Mouse (Mus musculus) liver, embryonic 13.5 days (tissue): Measurements from ENCODE around the gene Btf3. TPM values are rescaled to one million over a fixed set of nuclear protein-coding genes. Genes with fewer than 3 reads are reported as not detected.

Source experiments
- ATAC-seq: fragments of 200-750 bp; cut with Nextera tagmentation; 2 replicates; pipeline ENCODE4 v1.8.0; 2017; ENCODE audit warnings: low read depth, mild to moderate bottlenecking, moderate number of reproducible peaks, moderate library complexity
- DNase-seq: peaks from one replicate; pipeline ENCODE4 v3.0.0; 2022
- H3K27ac ChIP-seq: fragments of 300-500 bp; sonication (generic); 2 replicates; pipeline ENCODE4 v1.5.1; 2015; ENCODE audit warnings: moderate library complexity, mild to moderate bottlenecking, inconsistent platforms
- H3K27me3 ChIP-seq: fragments of 300-500 bp; sonication (generic); 2 replicates; pipeline ENCODE4 v1.6.1; 2015; ENCODE audit warnings: mild to moderate bottlenecking, inconsistent platforms
- H3K36me3 ChIP-seq: fragments of 300-500 bp; sonication (generic); 2 replicates; pipeline ENCODE4 v1.6.1; 2015; ENCODE audit warnings: mild to moderate bottlenecking, inconsistent platforms
- H3K4me1 ChIP-seq: fragments of 300-500 bp; sonication (generic); replicated peaks from 2 replicates; pipeline ENCODE4 v1.6.1; 2015; ENCODE audit warnings: inconsistent platforms
- H3K4me2 ChIP-seq: fragments of 300-500 bp; sonication (generic); 2 replicates; pipeline ENCODE4 v1.6.1; 2015; ENCODE audit warnings: inconsistent platforms, mild to moderate bottlenecking, moderate library complexity
- H3K4me3 ChIP-seq: fragments of 300-500 bp; sonication (generic); replicated peaks from 2 replicates; pipeline ENCODE4 v1.5.1; 2015; ENCODE audit warnings: mild to moderate bottlenecking, inconsistent platforms
- H3K9ac ChIP-seq: fragments of 300-500 bp; sonication (generic); 2 replicates; pipeline ENCODE4 v1.6.1; 2015; ENCODE audit warnings: mild to moderate bottlenecking, inconsistent platforms
- H3K9me3 ChIP-seq: fragments of 300-500 bp; sonication (generic); replicated peaks from 2 replicates; pipeline ENCODE4 v1.6.1; 2016; ENCODE audit warnings: inconsistent platforms
- WGBS: fragments of 180-500 bp; shearing (Covaris S2); methylation state at CpG from one replicate; pipeline ENCODE4 v1.1.7; 2015; ENCODE audit not compliant: insufficient replicate concordance; 5-methylcytosine and 5-hydroxymethylcytosine counted together
- polyA plus RNA-seq: library from polyadenylated mRNA; unstranded; fragments of >200 nt; fragmentation: Nextera tagmentation; extraction: Ambion mirVana; gene quantifications from 2 replicates; pipeline ENCODE4 v1.2.1, GENCODE M21; 2015

Gene Btf3
- polyA plus RNA-seq, 1 experiment from 2014 or later, result 521 TPM

- Histone ChIP-seq H3K9me3 (no peaks in the 10 kb centered on the region), H3K4me2 (no peak overlapping the region), H3K4me3 (no peak overlapping the region), H3K27me3 (peaks cover 98% of the 10 kb centered on the region), H3K27ac (no peak overlapping the region), H3K9ac (no peak overlapping the region), H3K4me1 (peaks cover 24% of the 10 kb centered on the region), H3K36me3 (no peaks in the 10 kb centered on the region)
- WGBS, result 7% methylated on average over 9 of the region's 9 CpGs
- ATAC-seq (no peak), DNase-seq (no peak)
Measured at GRCm38 (mm10) chr13:98356176-98356972, 39.6 kb upstream of the Btf3 start.

GRCm38 (mm10) chr13:98355559-98356111 lies 38.8 kb upstream of the Btf3 start:
- Histone ChIP-seq H3K4me2 (peak overlapping the region; percentile 57), H3K4me1 (peaks cover 24% of the 10 kb centered on the region), H3K9ac (no peak overlapping the region), H3K27me3 (peaks cover 98% of the 10 kb centered on the region), H3K27ac (no peak overlapping the region), H3K36me3 (no peaks in the 10 kb centered on the region), H3K4me3 (peak overlapping the region; percentile 43), H3K9me3 (no peaks in the 10 kb centered on the region)
- ATAC-seq (no peak), DNase-seq (no peak)
- WGBS, result under 1% methylated on average over 74 of the region's 81 CpGs

GRCm38 (mm10) chr13:98354871-98355558 lies 38.2 kb upstream of the Btf3 start:
- H3K27me3 ChIP-seq, result peaks cover 98% of the 10 kb centered on the region
- DNase-seq, result no peak
- no peaks in the 10 kb centered on the region for H3K36me3 ChIP-seq
- H3K4me1 ChIP-seq, result peaks cover 24% of the 10 kb centered on the region
- no peak for ATAC-seq
- H3K4me3 ChIP-seq, result peak overlapping the region; percentile 43
- H3K4me2 ChIP-seq, result peak overlapping the region; percentile 57
- no peaks in the 10 kb centered on the region for H3K9me3 ChIP-seq
- WGBS, result under 1% methylated on average over 80 of the region's 102 CpGs
- H3K27ac ChIP-seq, result no peak overlapping the region
- H3K9ac ChIP-seq, result no peak overlapping the region

- ATAC-seq, result peak; percentile 51; the same call in 1 of the 2 replicates
- no peaks in the 10 kb centered on the region for H3K9me3 ChIP-seq
- peaks cover 24% of the 10 kb centered on the region for H3K4me1 ChIP-seq
- DNase-seq, result no peak
- under 1% methylated on average over 58 of the region's 76 CpGs for WGBS
- peak within 1 kb of the TSS; percentile 57 for H3K4me2 ChIP-seq
- H3K36me3 ChIP-seq, result no peaks in the 10 kb centered on the region
- H3K27me3 ChIP-seq, result peaks cover 98% of the 10 kb centered on the region
- peak within 1 kb of the TSS; percentile 43 for H3K4me3 ChIP-seq
- no peak within 1 kb of the TSS for H3K27ac ChIP-seq
- no peak within 1 kb of the TSS for H3K9ac ChIP-seq
Measured at GRCm38 (mm10) chr13:98354090-98354801, 37.4 kb upstream of the Btf3 start, which contains the start of gene Foxd1. TSS of gene Foxd1 (plus strand) at chr13:98354242.

GRCm38 (mm10) chr13:98353709-98354089 lies 36.9 kb upstream of the Btf3 start:
- no peak overlapping the region for H3K27ac ChIP-seq
- H3K9ac ChIP-seq, result no peak overlapping the region
- WGBS, result 2% methylated on average over 13 of the region's 13 CpGs
- peaks cover 98% of the 10 kb centered on the region for H3K27me3 ChIP-seq
- H3K4me3 ChIP-seq, result peak overlapping the region; percentile 43
- no peaks in the 10 kb centered on the region for H3K9me3 ChIP-seq
- DNase-seq (no peak), ATAC-seq (no peak)
- H3K4me2 ChIP-seq, result peak overlapping the region; percentile 57
- peaks cover 24% of the 10 kb centered on the region for H3K4me1 ChIP-seq
- no peaks in the 10 kb centered on the region for H3K36me3 ChIP-seq

- Histone ChIP-seq H3K4me1 (peaks cover 24% of the 10 kb centered on the region), H3K4me2 (no peak overlapping the region), H3K27ac (no peak overlapping the region), H3K36me3 (no peaks in the 10 kb centered on the region), H3K9ac (no peak overlapping the region), H3K4me3 (no peak overlapping the region), H3K9me3 (no peaks in the 10 kb centered on the region), H3K27me3 (peaks cover 88% of the 10 kb centered on the region)
- ATAC-seq, result no peak
- DNase-seq, result no peak
- 15% methylated on average over 14 of the region's 14 CpGs for WGBS
Measured at GRCm38 (mm10) chr13:98352381-98352975, 35.7 kb upstream of the Btf3 start.

- DNase-seq (no peak), ATAC-seq (no peak)
- Histone ChIP-seq H3K4me3 (no peak overlapping the region), H3K9me3 (no peaks in the 10 kb centered on the region), H3K9ac (no peak overlapping the region), H3K27me3 (peaks cover 84% of the 10 kb centered on the region), H3K4me2 (no peak overlapping the region), H3K27ac (no peak overlapping the region), H3K4me1 (peaks cover 24% of the 10 kb centered on the region), H3K36me3 (no peaks in the 10 kb centered on the region)
- 6% methylated on average over 8 of the region's 8 CpGs for WGBS
Measured at GRCm38 (mm10) chr13:98351527-98351926, 34.7 kb upstream of the Btf3 start.

- DNase-seq (no peak), ATAC-seq (no peak)
- H3K4me2 ChIP-seq, result no peak overlapping the region
- no peak overlapping the region for H3K4me3 ChIP-seq
- peaks cover 9% of the 10 kb centered on the region for H3K4me1 ChIP-seq
- no peaks in the 10 kb centered on the region for H3K9me3 ChIP-seq
- H3K9ac ChIP-seq, result no peak overlapping the region
- 69% methylated on average over 4 of the region's 4 CpGs for WGBS
- no peak overlapping the region for H3K27ac ChIP-seq
- H3K36me3 ChIP-seq, result no peaks in the 10 kb centered on the region
- H3K27me3 ChIP-seq, result peaks cover 75% of the 10 kb centered on the region
Measured at GRCm38 (mm10) chr13:98349491-98349890, 32.7 kb upstream of the Btf3 start.

GRCm38 (mm10) chr13:98340506-98340905 lies 23.7 kb upstream of the Btf3 start:
- H3K4me3 ChIP-seq, result no peak overlapping the region
- H3K36me3 ChIP-seq, result no peaks in the 10 kb centered on the region
- peaks cover 9% of the 10 kb centered on the region for H3K27me3 ChIP-seq
- no peak overlapping the region for H3K9ac ChIP-seq
- no peak for ATAC-seq
- H3K4me2 ChIP-seq, result no peak overlapping the region
- H3K27ac ChIP-seq, result no peak overlapping the region
- no peaks in the 10 kb centered on the region for H3K4me1 ChIP-seq
- H3K9me3 ChIP-seq, result no peaks in the 10 kb centered on the region
- 66% methylated on average over 5 of the region's 5 CpGs for WGBS
- no peak for DNase-seq

- peaks cover 3% of the 10 kb centered on the region; the same call in 1 of the 2 replicates for H3K27me3 ChIP-seq
- no peak overlapping the region for H3K27ac ChIP-seq
- H3K4me2 ChIP-seq, result no peak overlapping the region
- H3K4me1 ChIP-seq, result no peaks in the 10 kb centered on the region
- H3K9ac ChIP-seq, result no peak overlapping the region
- no peak overlapping the region for H3K4me3 ChIP-seq
- H3K36me3 ChIP-seq, result no peaks in the 10 kb centered on the region
- no peak for DNase-seq
- 73% methylated on average over 1 of the region's 1 CpGs for WGBS
- no peak for ATAC-seq
- H3K9me3 ChIP-seq, result no peaks in the 10 kb centered on the region
Measured at GRCm38 (mm10) chr13:98336205-98336604, 19.4 kb upstream of the Btf3 start.

GRCm38 (mm10) chr13:98332106-98332505 lies 15.3 kb upstream of the Btf3 start:
- Histone ChIP-seq H3K9ac (no peak overlapping the region), H3K4me2 (no peak overlapping the region), H3K4me3 (no peak overlapping the region), H3K36me3 (no peaks in the 10 kb centered on the region), H3K27me3 (0 out of 2 replicates have a peak, but pooled peaks cover 3% of the 10 kb centered on the region), H3K4me1 (no peaks in the 10 kb centered on the region), H3K9me3 (no peaks in the 10 kb centered on the region), H3K27ac (no peak overlapping the region)
- DNase-seq (no peak), ATAC-seq (no peak)
- WGBS, result 25% methylated on average over 2 of the region's 2 CpGs
